Comparison of ENCODE assay signal across 9 mouse cellular contexts in genomic region chr1:183699284-183699683, GRCm38 (mm10).
DNase-seq lines count a peak whose midpoint lies in the region; ATAC-seq and TF ChIP-seq lines count a peak whose summit lies in the region.
"Had no signal": no experiment of that assay in that cellular context is flagged by ENCODE, and none has a peak within 500 bp of the region (broad histone marks: within the 10 kb centered on the region; RNA-seq: fewer than 3 reads in every experiment).

No protein-coding gene starts in this region.

- H3K36me3 ChIP-seq in heart, adult 2 months (ENCODE audit: control insufficient read depth, insufficient read depth, low read length) = no peaks in the 10 kb centered on the region
- H3K36me3 ChIP-seq in liver, embryonic 14.5 days (replicated peaks; ENCODE audit: control insufficient read depth, insufficient read depth, low read depth) = no peaks in the 10 kb centered on the region
- H3K36me3 ChIP-seq in intestine, embryonic 15.5 days = no peaks in the 10 kb centered on the region
- H3K36me3 ChIP-seq: midbrain, embryonic 12.5 days had no signal

- H3K9me3 ChIP-seq in liver, embryonic 14.5 days (ENCODE audit: control insufficient read depth, low read length) = no peaks in the 10 kb centered on the region
- no peaks in the 10 kb centered on the region for H3K9me3 ChIP-seq in intestine, embryonic 15.5 days
- H3K9me3 ChIP-seq: midbrain, embryonic 12.5 days had no signal

- no peak overlapping the region for H3K9ac ChIP-seq in heart, adult 2 months (ENCODE audit: low read depth, low read length)
- H3K9ac ChIP-seq in liver, embryonic 14.5 days (replicated peaks) = no peak overlapping the region
- H3K9ac ChIP-seq in intestine, embryonic 15.5 days = no peak overlapping the region
- H3K9ac ChIP-seq: midbrain, embryonic 12.5 days had no signal

- H3K27ac ChIP-seq in heart, adult 2 months = no peak overlapping the region
- H3K27ac ChIP-seq in liver, embryonic 14.5 days = no peak overlapping the region
- no peak overlapping the region for H3K27ac ChIP-seq in intestine, embryonic 15.5 days
- H3K27ac ChIP-seq: midbrain, embryonic 12.5 days had no signal

- TF ChIP-seq CTCF in heart, adult 2 months (IDR thresholded peaks at IDR 0.05) = peak; percentile 43
- peak; percentile 44; the same call in 1 of the 2 replicates for TF ChIP-seq CTCF in liver, embryonic 14.5 days (IDR thresholded peaks at IDR 0.05; ENCODE audit: low read depth)

- no peak for TF ChIP-seq POLR2A in heart, adult 2 months (IDR thresholded peaks at IDR 0.05; ENCODE audit: insufficient read depth, low read depth, low read length)

- ATAC-seq in liver, embryonic 14.5 days (ENCODE audit: insufficient read depth) = no peak
- ATAC-seq in intestine, embryonic 15.5 days = no peak

- no peak overlapping the region for H3K4me2 ChIP-seq in liver, embryonic 14.5 days (ENCODE audit: low read depth)
- no peak overlapping the region for H3K4me2 ChIP-seq in intestine, embryonic 15.5 days (replicated peaks)
- H3K4me2 ChIP-seq: midbrain, embryonic 12.5 days had no signal

- DNase-seq in heart, adult 2 months = no peak
- no peak for DNase-seq in heart, adult 11 months
- peak; percentile 49 for DNase-seq in A20 (ENCODE audit: low read depth, low spot score)
- peak; percentile 18 for DNase-seq in adrenal gland, adult 2 months
- DNase-seq in liver, embryonic 14.5 days (ENCODE audit: low read depth in 3 of 3, low spot score in 3 of 3) = no peak
- peak; percentile 39 for DNase-seq in thymus, postnatal 0 days (ENCODE audit: low spot score)
- DNase-seq in ovary, postnatal 14 days (ENCODE audit: low spot score) = no peak

- 80% methylated on average over 11 of the region's 11 CpGs for WGBS in heart, adult 2 months
- WGBS in liver, embryonic 14.5 days (ENCODE audit: insufficient replicate concordance) = 65% methylated on average over 11 of the region's 11 CpGs
- WGBS in intestine, embryonic 15.5 days = 79% methylated on average over 11 of the region's 11 CpGs

- H3K27me3 ChIP-seq in heart, adult 2 months (ENCODE audit: control insufficient read depth, insufficient read depth, low read length) = no peaks in the 10 kb centered on the region
- H3K27me3 ChIP-seq in liver, embryonic 14.5 days (ENCODE audit: control insufficient read depth, insufficient read depth, low read length) = no peaks in the 10 kb centered on the region
- H3K27me3 ChIP-seq in intestine, embryonic 15.5 days (replicated peaks) = no peaks in the 10 kb centered on the region
- H3K27me3 ChIP-seq: midbrain, embryonic 12.5 days had no signal

- no peak for TF ChIP-seq EP300 in heart, adult 2 months (IDR thresholded peaks at IDR 0.05; ENCODE audit: insufficient read depth, low read depth, low read length)
- no peak for TF ChIP-seq EP300 in liver, embryonic 14.5 days (IDR thresholded peaks at IDR 0.05; ENCODE audit: low read depth)

- H3K4me3 ChIP-seq in heart, adult 2 months = no peak overlapping the region
- no peak overlapping the region for H3K4me3 ChIP-seq in liver, embryonic 14.5 days (ENCODE audit: insufficient read depth in 1 of 2, low read depth in 2 of 2, low read length in 2 of 2)
- no peak overlapping the region for H3K4me3 ChIP-seq in intestine, embryonic 15.5 days (replicated peaks)
- H3K4me3 ChIP-seq: midbrain, embryonic 12.5 days had no signal

- no peaks in the 10 kb centered on the region for H3K79me2 ChIP-seq in heart, adult 2 months (replicated peaks; ENCODE audit: control insufficient read depth, insufficient read depth, low read length)

- intact Hi-C loops in heart, adult 2 months (cut with DNase I) = no loop called here

- H3K4me1 ChIP-seq in heart, adult 2 months (ENCODE audit: control insufficient read depth, insufficient read depth, low read length) = no peaks in the 10 kb centered on the region
- no peaks in the 10 kb centered on the region for H3K4me1 ChIP-seq in liver, embryonic 14.5 days (replicated peaks; ENCODE audit: control insufficient read depth in 2 of 2, insufficient read depth in 2 of 2, low read length in 1 of 2)
- H3K4me1 ChIP-seq in intestine, embryonic 15.5 days (replicated peaks) = no peaks in the 10 kb centered on the region
- H3K4me1 ChIP-seq: midbrain, embryonic 12.5 days had no signal

Comparison
In these comparisons a context has a peak if more than half of its experiments do, and no peak if none do; other contexts are left out.
1. DNase-seq: peak in A20 (single experiment), adrenal gland, adult 2 months (single experiment) and thymus, postnatal 0 days (single experiment); none in heart, adult 2 months (0 of 2), heart, adult 11 months (single experiment), liver, embryonic 14.5 days (0 of 3) and ovary, postnatal 14 days (single experiment).